Mouse (Mus musculus) liver, postnatal 0 days (tissue): ENCODE data around the gene Mdga1. TPM values are rescaled to one million over a fixed set of nuclear protein-coding genes. Genes with fewer than 3 reads are reported as not detected.
A peak's percentile ranks its signal among the peaks of the same experiment; 100 is the strongest.

ENCODE experiments used
- ATAC-seq: fragments of 200-750 bp; cut with Nextera tagmentation; 2 replicates; pipeline ENCODE4 v1.8.0; 2017; ENCODE audit warnings: mild to moderate bottlenecking, moderate library complexity
- DNase-seq: peaks from one replicate; pipeline ENCODE4 v3.0.0-alpha.2; 2016
- H3K27ac ChIP-seq: fragments of 300-500 bp; sonication (generic); 2 replicates; pipeline ENCODE4 v1.5.1; 2014; ENCODE audit warnings: antibody characterized with exemption, moderate library complexity, mild to moderate bottlenecking, low read depth
- H3K27me3 ChIP-seq: fragments of 300-500 bp; sonication (generic); 2 replicates; pipeline ENCODE4 v1.6.1; 2014; ENCODE audit warnings: low read length, control low read depth, mixed read lengths; ENCODE audit not compliant: insufficient read depth
- H3K36me3 ChIP-seq: fragments of 300-500 bp; sonication (generic); replicated peaks from 2 replicates; pipeline ENCODE4 v1.6.1; 2014; ENCODE audit warnings: mild to moderate bottlenecking, control low read depth, low read length, moderate library complexity, mixed read lengths; ENCODE audit not compliant: insufficient read depth
- H3K4me1 ChIP-seq: fragments of 300-500 bp; sonication (generic); 2 replicates; pipeline ENCODE4 v1.6.1; 2014; ENCODE audit warnings: antibody characterized with exemption, mild to moderate bottlenecking, control low read depth; ENCODE audit not compliant: insufficient read depth
- H3K4me2 ChIP-seq: fragments of 300-500 bp; sonication (generic); 2 replicates; pipeline ENCODE4 v1.6.1; 2014; ENCODE audit warnings: low read depth, mild to moderate bottlenecking, low read length, moderate library complexity, mixed read lengths
- H3K4me3 ChIP-seq: fragments of 300-500 bp; sonication (generic); 2 replicates; pipeline ENCODE4 v1.5.1; 2014; ENCODE audit warnings: low read depth, low read length
- H3K9ac ChIP-seq: fragments of 300-500 bp; sonication (generic); replicated peaks from 2 replicates; pipeline ENCODE4 v1.6.1; 2014; ENCODE audit warnings: mild to moderate bottlenecking, moderate library complexity
- H3K9me3 ChIP-seq: fragments of 300-500 bp; sonication (generic); 2 replicates; pipeline ENCODE4 v1.6.1; 2016; ENCODE audit warnings: mild to moderate bottlenecking, control low read depth, low read length, mixed read lengths
- CTCF ChIP-seq: sonication (generic); IDR thresholded peaks from 2 replicates; pipeline ENCODE4 v1.5.1; 2016; ENCODE audit warnings: antibody characterized with exemption, low read depth
- EP300 ChIP-seq: IDR thresholded peaks from 2 replicates; pipeline ENCODE4 v1.6.1; 2016; ENCODE audit warnings: antibody characterized with exemption, low read depth, mild to moderate bottlenecking
- WGBS: fragments of 180-500 bp; shearing (Covaris S2); extraction: QIAGEN DNeasy Blood & Tissue Kit; methylation state at CpG from one replicate; pipeline ENCODE4 v1.1.7; 2014; ENCODE audit not compliant: insufficient replicate concordance; 5-methylcytosine and 5-hydroxymethylcytosine counted together
- polyA plus RNA-seq: library from polyadenylated mRNA; unstranded; fragments of >200 nt; fragmentation: Nextera tagmentation; extraction: Ambion mirVana; gene quantifications from 2 replicates; pipeline ENCODE4 v1.2.1, GENCODE M21; 2015

Gene Mdga1
- polyA plus RNA-seq, 1 experiment from 2014 or later: 2.0 TPM

- no peak for TF ChIP-seq CTCF
- TF ChIP-seq EP300: no peak
- Histone ChIP-seq H3K4me1 (peaks cover 37% of the 10 kb centered on the region), H3K36me3 (no peaks in the 10 kb centered on the region)
Measured at GRCm38 (mm10) chr17:30005451-30005941, 35.6 kb upstream of the Mdga1 start.

DNA sequence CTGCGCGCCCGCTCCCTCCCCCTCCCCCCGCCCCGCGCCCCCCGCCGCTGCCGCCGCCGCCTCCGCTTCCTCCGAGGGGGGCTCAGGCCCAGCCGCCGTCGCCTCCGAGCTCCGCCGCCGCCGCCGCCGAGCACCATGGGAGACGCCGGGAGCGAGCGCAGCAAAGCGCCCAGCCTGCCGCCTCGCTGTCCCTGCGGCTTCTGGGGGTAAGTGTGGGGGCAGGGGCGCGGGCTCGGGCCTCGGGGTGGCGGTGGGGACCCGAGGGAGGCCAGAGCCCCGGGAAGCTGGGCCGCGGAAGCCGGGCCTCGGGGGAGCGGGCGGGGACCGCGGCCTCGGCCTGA is 35.2 kb upstream of the Mdga1 start:
- DNase-seq: no peak
- TF ChIP-seq CTCF (no peak), EP300 (no peak)
- Histone ChIP-seq H3K4me1 (peaks cover 34% of the 10 kb centered on the region), H3K4me3 (peak overlapping the region; percentile 96), H3K4me2 (peak overlapping the region; percentile 95), H3K36me3 (no peaks in the 10 kb centered on the region), H3K9ac (peak overlapping the region; percentile 98), H3K27me3 (no peaks in the 10 kb centered on the region), H3K9me3 (no peaks in the 10 kb centered on the region), H3K27ac (peak overlapping the region; percentile 100)
- peak; percentile 9 for ATAC-seq
- WGBS: 2% methylated on average over 21 of the region's 47 CpGs

More at GRCm38 (mm10) chr17:30005451-30005941, 35.6 kb upstream of the Mdga1 start:
- no peak for ATAC-seq
- peak; percentile 51 for DNase-seq
- peak overlapping the region; percentile 96 for H3K4me3 ChIP-seq
- H3K9me3 ChIP-seq: no peaks in the 10 kb centered on the region
- peak overlapping the region; percentile 100 for H3K27ac ChIP-seq
- peak overlapping the region; percentile 98 for H3K9ac ChIP-seq
- WGBS: 0% methylated on average over 15 of the region's 19 CpGs
- H3K4me2 ChIP-seq: peak overlapping the region; percentile 95
- H3K27me3 ChIP-seq: no peaks in the 10 kb centered on the region

DNA sequence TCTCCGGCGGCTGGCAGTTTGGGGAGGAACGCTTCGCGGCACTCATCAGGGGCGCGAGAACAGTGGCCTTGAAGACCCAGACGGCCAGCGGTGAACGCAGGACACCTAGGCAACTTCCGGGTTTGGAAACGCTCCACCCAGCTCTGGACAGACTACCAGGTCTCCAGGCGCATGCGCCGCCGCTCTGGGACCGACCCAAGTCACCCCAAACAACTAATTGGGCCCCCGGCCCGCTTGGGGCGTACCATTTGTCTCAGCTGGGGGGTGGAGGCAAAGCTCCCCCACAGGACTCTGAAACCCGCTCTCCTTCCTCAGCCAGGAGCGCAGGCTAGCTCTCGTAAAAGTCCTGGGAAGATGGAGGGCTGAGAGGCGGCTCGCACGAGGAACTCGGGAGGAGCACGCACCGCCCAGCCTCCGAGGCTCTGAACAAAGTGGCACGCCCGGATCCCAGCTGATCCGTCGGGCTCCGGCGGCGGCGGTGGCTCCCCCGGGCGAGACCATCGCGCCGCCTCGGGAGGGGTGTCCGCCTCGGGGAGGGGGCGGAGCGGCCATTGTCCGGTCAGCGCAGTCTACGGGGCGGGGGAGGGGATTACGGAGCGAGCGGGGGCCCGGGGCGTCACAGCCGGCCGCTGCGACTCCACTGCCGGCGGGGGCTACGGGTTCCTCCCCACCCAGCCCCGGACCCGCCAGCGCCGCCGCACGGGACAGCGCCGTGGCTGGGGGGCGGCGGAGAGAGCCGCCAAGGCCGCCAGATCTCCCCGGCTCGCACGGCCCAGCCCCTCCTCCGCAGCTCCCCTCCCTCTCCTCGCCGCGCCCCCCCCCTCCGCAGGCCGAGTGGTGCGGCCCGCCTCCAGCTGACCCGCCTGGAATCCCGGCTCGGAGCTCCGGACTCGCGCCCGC is 34.6 kb upstream of the Mdga1 start, which contains the start of gene Zfand3:
TSS of gene Zfand3 (plus strand) at position 531 of the 900 bp plus-strand sequence.
- H3K27ac ChIP-seq: peak within 1 kb of the TSS; percentile 100
- H3K4me3 ChIP-seq: peak within 1 kb of the TSS; percentile 96
- TF ChIP-seq EP300 (no peak; the same call in 1 of the 2 replicates), CTCF (no peak)
- DNase-seq: peak; percentile 96
- ATAC-seq: peak; percentile 90
- H3K4me1 ChIP-seq: peaks cover 28% of the 10 kb centered on the region
- no peaks in the 10 kb centered on the region for H3K36me3 ChIP-seq
- H3K9ac ChIP-seq: peak within 1 kb of the TSS; percentile 98
- peak within 1 kb of the TSS; percentile 95 for H3K4me2 ChIP-seq
- no peaks in the 10 kb centered on the region for H3K9me3 ChIP-seq
- H3K27me3 ChIP-seq: no peaks in the 10 kb centered on the region
- WGBS: under 1% methylated on average over 57 of the region's 93 CpGs

DNA sequence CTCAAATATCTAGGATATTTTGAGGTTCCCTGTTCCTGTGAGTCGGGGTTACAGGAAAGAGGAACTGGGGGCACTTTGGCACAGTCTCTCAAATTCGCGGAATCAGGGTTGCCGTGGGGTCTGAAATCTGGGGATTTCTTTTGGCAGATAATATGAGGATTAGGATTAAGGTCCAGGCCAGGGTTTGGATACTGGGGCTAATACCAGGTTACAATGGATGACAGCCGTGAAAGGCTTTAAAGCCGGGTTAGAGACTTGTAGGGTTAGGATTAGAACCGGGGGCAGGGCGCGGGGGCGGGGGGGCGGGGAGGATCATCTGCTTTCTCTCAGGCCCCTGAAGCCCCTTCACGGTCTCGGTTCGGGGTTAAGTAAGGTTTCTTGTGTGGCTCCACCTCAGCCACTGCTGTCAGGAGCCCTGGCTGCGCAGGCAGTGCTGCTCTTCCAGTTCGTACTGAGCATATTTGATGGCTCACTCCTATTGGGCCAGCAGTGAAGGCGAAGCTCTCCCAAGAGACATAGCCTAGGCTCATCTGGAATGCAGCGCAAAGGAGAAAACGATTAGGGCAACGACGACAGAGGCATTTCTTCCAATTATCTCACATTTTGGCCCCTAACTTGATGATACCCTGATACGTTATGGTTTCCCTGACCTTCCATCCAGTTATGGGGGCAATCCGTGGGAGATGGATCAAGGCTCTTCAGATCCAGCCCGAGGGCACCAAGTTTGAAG is 28.8 kb upstream of the Mdga1 start:
- H3K9ac ChIP-seq: no peak overlapping the region
- no peaks in the 10 kb centered on the region for H3K27me3 ChIP-seq
- DNase-seq (no peak), ATAC-seq (no peak)
- TF ChIP-seq CTCF (no peak), EP300 (no peak)
- no peak overlapping the region for H3K27ac ChIP-seq
- H3K4me1 ChIP-seq: peaks cover 6% of the 10 kb centered on the region
- WGBS: 82% methylated on average over 24 of the region's 24 CpGs
- H3K9me3 ChIP-seq: no peaks in the 10 kb centered on the region
- no peak overlapping the region for H3K4me2 ChIP-seq
- H3K36me3 ChIP-seq: no peaks in the 10 kb centered on the region
- no peak overlapping the region for H3K4me3 ChIP-seq

GRCm38 (mm10) chr17:29997726-29998125 is 27.8 kb upstream of the Mdga1 start:
- TF ChIP-seq EP300 (no peak), CTCF (no peak)
- no peak for ATAC-seq
- H3K9ac ChIP-seq: no peak overlapping the region
- no peaks in the 10 kb centered on the region for H3K4me1 ChIP-seq
- H3K27ac ChIP-seq: no peak overlapping the region
- no peak overlapping the region for H3K4me2 ChIP-seq
- no peak for DNase-seq
- no peaks in the 10 kb centered on the region for H3K9me3 ChIP-seq
- no peak overlapping the region for H3K4me3 ChIP-seq
- WGBS: 87% methylated on average over 7 of the region's 7 CpGs
- H3K27me3 ChIP-seq: no peaks in the 10 kb centered on the region
- no peaks in the 10 kb centered on the region for H3K36me3 ChIP-seq

- H3K27ac ChIP-seq: no peak overlapping the region
- H3K4me3 ChIP-seq: no peak overlapping the region
- H3K36me3 ChIP-seq: no peaks in the 10 kb centered on the region
- H3K9me3 ChIP-seq: no peaks in the 10 kb centered on the region
- TF ChIP-seq CTCF (no peak), EP300 (no peak)
- ATAC-seq: no peak
- H3K4me1 ChIP-seq: no peaks in the 10 kb centered on the region
- no peak overlapping the region for H3K9ac ChIP-seq
- no peak for DNase-seq
- WGBS: 86% methylated on average over 5 of the region's 5 CpGs
- H3K4me2 ChIP-seq: no peak overlapping the region
- no peaks in the 10 kb centered on the region for H3K27me3 ChIP-seq
Measured at GRCm38 (mm10) chr17:29995986-29996385, 26.1 kb upstream of the Mdga1 start.
